Mouse (Mus musculus): Measurements from ENCODE around the gene Sdr16c6.

Sdr16c6 gene

GRCm38 (mm10) chr4:4077372-4077771, at the start of gene Sdr16c6:
Gene Sdr16c6, minus strand, starts transcription at chr4:4077522.
- DNase-seq: no peak

DNA sequence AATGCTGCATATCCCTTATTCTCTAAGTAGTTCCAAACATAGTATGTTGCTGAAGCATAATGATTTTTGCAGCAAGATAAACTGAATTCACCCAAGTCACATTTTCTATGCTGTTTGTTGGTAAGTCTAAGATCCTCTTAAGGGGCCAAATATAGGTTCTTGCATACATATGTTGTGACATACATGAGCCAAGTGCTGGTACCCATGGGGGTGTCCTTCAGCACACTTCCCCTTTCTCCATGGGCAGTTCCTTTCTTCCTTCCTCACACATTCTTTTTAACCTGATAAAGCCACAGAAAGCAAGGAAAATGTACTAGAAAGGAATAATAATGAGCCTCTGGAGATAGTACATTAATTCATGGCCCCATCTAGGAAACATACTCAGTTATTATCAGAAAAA, 2.9 kb upstream of the Sdr16c6 start:
- no peak for DNase-seq

DNA sequence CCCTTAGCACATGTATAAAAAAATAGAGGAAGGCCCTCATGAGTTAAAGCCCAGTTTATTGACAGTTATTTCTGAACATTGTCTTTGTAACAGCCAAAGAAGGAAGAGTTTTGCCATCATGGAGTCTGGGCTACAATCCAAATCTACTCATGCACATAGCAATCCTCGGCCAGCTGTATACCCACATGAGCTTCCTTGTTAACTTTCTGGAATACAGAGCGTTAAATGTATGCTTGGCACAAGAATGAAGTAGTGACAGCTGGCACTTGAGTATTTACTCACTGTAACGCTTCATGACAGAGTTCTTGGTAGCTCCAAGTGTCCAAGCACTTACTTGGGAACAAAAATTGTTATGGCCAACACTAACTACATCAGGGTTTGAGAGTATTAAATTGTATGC, 1.8 kb upstream of the Sdr16c6 start:
- DNase-seq: no peak

DNA sequence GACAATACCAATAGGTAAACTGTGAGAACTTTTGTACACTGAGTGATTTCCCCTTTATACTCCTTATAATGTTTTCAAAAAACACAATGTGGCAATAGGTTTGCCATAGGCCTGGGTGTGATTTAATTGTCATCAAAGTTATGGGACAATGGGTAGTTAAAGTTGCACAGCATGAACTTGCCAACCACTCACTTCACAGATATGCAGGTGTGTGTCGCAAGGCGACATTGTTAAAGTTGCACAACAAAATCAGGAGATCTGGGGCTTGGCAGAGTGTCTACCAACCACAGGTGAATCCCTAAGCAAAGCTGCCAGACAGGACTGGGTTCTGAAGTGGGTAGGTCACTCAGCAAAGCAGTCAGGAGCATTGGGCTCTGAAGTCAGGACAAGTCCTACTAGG, 1.3 kb downstream of the Sdr16c6 start:
- DNase-seq: no peak
